Mouse (Mus musculus): Measurements from ENCODE around the gene Ssh2. TPM values are rescaled to one million over a fixed set of nuclear protein-coding genes. Genes with fewer than 3 reads are reported as not detected.

Gene Ssh2
- polyA plus RNA-seq, 1 experiment from 2014 or later, result 17.6 TPM

- H3K4me1 ChIP-seq (replicated peaks; ENCODE audit: control insufficient read depth, insufficient read depth, low read length), result peaks cover 16% of the 10 kb centered on the region
- whole genome bisulfite sequencing, result 85% methylated on average over 17 of the region's 17 CpGs
- H3K27me3 ChIP-seq (ENCODE audit: control insufficient read depth, insufficient read depth, low read length), result no peaks in the 10 kb centered on the region
- DNase-seq (ENCODE audit: low spot score) (peak; percentile 52), ATAC-seq (replicated peaks; ENCODE audit: low FRiP score) (no peak)
- peaks cover 1% of the 10 kb centered on the region; the same call in 1 of the 2 replicates for H3K36me3 ChIP-seq (ENCODE audit: control insufficient read depth, insufficient read depth, low read length)
- H3K9me3 ChIP-seq (ENCODE audit: control insufficient read depth, low read length), result no peaks in the 10 kb centered on the region
- no peak overlapping the region for H3K27ac ChIP-seq (ENCODE audit: low read depth, low read length)
- H3K4me3 ChIP-seq (ENCODE audit: low read depth, low read length), result no peak overlapping the region
- H3K9ac ChIP-seq (ENCODE audit: low read length), result no peak overlapping the region
- no peak overlapping the region for H3K4me2 ChIP-seq (ENCODE audit: low read depth, low read length, severe bottlenecking)
Observed at GRCm38 (mm10) chr11:77500361-77501325, 284.6 kb downstream of the Ssh2 start.

DNA sequence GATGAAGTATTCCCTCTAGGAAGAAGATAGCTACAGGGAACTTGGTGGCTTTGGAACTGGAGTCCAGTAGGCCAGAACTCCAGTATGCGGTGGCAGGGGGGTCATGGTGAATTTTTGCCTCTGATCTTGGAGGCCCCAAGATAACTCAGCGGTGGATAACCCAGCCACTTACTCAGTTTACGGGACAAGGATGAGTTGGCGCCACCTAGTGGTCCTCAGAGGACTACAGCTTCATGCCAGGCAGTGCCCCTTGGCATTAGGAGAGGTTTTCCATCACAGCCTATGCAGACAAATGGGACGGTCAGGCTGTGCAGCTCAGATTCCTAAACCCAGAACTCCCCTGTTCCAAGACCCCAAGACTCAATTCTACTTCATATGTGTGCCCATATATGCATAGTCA, 285.3 kb downstream of the Ssh2 start:
- DNase-seq (ENCODE audit: low spot score), result peak; percentile 85
- no peak overlapping the region for H3K4me2 ChIP-seq (ENCODE audit: low read depth, low read length, severe bottlenecking)
- no peak overlapping the region for H3K4me3 ChIP-seq (ENCODE audit: low read depth, low read length)
- no peak; the same call in 1 of the 2 replicates for ATAC-seq (replicated peaks; ENCODE audit: low FRiP score)
- no peak overlapping the region for H3K27ac ChIP-seq (ENCODE audit: low read depth, low read length)
- no peak overlapping the region for H3K9ac ChIP-seq (ENCODE audit: low read length)
- no peaks in the 10 kb centered on the region for H3K27me3 ChIP-seq (ENCODE audit: control insufficient read depth, insufficient read depth, low read length)
- peaks cover 3% of the 10 kb centered on the region; the same call in 1 of the 2 replicates for H3K36me3 ChIP-seq (ENCODE audit: control insufficient read depth, insufficient read depth, low read length)
- 30% methylated on average over 5 of the region's 5 CpGs for WGBS
- no peaks in the 10 kb centered on the region for H3K9me3 ChIP-seq (ENCODE audit: control insufficient read depth, low read length)
- peaks cover 16% of the 10 kb centered on the region for H3K4me1 ChIP-seq (replicated peaks; ENCODE audit: control insufficient read depth, insufficient read depth, low read length)

DNA sequence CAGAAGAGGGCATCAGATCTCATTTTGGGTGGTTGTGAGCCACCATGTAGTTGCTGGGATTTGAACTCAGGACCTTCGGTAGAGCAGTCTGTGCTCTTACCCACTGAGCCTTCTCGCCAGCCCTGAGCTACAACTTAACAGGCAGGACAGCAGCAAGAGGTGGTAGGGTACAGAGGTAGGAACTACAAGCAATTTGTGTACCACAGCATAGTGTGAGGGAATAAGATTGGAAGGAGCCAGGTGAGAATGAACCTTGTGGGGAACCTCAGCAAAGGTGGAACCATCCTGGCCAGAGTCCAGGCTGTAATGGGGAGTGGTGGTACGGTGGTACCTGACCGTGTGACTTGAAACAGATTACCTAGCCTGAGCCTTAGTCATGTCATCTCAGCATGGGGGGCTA, 285.9 kb downstream of the Ssh2 start:
- H3K4me3 ChIP-seq (ENCODE audit: low read depth, low read length), result no peak overlapping the region
- no peak overlapping the region for H3K9ac ChIP-seq (ENCODE audit: low read length)
- no peak overlapping the region for H3K4me2 ChIP-seq (ENCODE audit: low read depth, low read length, severe bottlenecking)
- ATAC-seq (replicated peaks; ENCODE audit: low FRiP score), result no peak
- H3K9me3 ChIP-seq (ENCODE audit: control insufficient read depth, low read length), result no peaks in the 10 kb centered on the region
- H3K27me3 ChIP-seq (ENCODE audit: control insufficient read depth, insufficient read depth, low read length), result no peaks in the 10 kb centered on the region
- 94% methylated on average over 4 of the region's 4 CpGs for WGBS
- H3K27ac ChIP-seq (ENCODE audit: low read depth, low read length), result no peak overlapping the region
- peaks cover 15% of the 10 kb centered on the region for H3K4me1 ChIP-seq (replicated peaks; ENCODE audit: control insufficient read depth, insufficient read depth, low read length)
- H3K36me3 ChIP-seq (ENCODE audit: control insufficient read depth, insufficient read depth, low read length), result peaks cover 3% of the 10 kb centered on the region; the same call in 1 of the 2 replicates
- DNase-seq (ENCODE audit: low spot score), result no peak

DNA sequence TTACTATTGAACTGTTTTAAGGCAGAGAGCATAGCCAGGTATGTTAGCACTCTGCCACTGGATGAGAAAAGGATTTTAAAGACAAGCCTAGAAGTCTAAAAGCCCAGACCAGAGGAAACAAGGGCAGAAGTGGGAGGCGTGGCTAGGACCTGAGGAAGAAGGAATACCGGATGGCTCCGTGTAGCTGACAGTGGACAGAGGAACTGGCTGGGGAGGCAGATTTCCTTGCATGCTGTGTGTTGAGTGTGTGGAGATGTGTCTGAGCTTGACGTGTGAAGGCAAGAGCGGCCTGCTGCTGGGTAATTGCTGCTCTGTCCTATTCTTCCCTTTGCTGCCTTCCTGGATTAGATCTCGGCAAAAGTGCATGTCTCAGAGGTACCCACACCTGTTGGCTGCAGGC, 286.4 kb downstream of the Ssh2 start:
- peaks cover 3% of the 10 kb centered on the region; the same call in 1 of the 2 replicates for H3K36me3 ChIP-seq (ENCODE audit: control insufficient read depth, insufficient read depth, low read length)
- H3K9ac ChIP-seq (ENCODE audit: low read length), result no peak overlapping the region
- H3K4me2 ChIP-seq (ENCODE audit: low read depth, low read length, severe bottlenecking), result no peak overlapping the region
- H3K4me1 ChIP-seq (replicated peaks; ENCODE audit: control insufficient read depth, insufficient read depth, low read length), result peaks cover 10% of the 10 kb centered on the region
- 90% methylated on average over 6 of the region's 6 CpGs for WGBS
- H3K4me3 ChIP-seq (ENCODE audit: low read depth, low read length), result no peak overlapping the region
- DNase-seq (ENCODE audit: low spot score), result no peak
- H3K27ac ChIP-seq (ENCODE audit: low read depth, low read length), result no peak overlapping the region
- ATAC-seq (replicated peaks; ENCODE audit: low FRiP score), result no peak
- H3K9me3 ChIP-seq (ENCODE audit: control insufficient read depth, low read length), result no peaks in the 10 kb centered on the region
- no peaks in the 10 kb centered on the region for H3K27me3 ChIP-seq (ENCODE audit: control insufficient read depth, insufficient read depth, low read length)

DNA sequence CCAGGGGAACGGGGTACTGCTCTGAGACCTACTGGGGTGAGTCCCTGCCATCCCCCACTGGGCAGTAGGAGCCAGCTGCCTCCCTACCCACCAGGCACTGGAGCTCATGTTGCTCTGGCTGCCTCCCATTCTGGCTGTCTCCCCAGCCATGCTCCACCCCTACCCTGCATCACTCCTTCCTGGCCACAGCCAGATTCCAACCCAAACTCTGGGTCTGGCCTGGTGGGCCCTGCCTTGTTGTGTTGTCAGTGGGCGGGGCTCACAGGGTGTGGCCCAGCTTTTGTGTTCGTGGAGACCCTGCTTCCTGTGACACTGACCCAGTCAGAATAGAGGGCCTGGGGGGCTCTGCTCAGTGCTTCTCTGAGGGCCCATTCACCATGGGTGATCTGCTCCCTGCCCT, 287.4 kb downstream of the Ssh2 start:
- WGBS, result 76% methylated on average over 3 of the region's 3 CpGs
- H3K4me1 ChIP-seq (replicated peaks; ENCODE audit: control insufficient read depth, insufficient read depth, low read length), result 0 out of 2 replicates have a peak, but pooled peaks cover 2% of the 10 kb centered on the region
- ATAC-seq (replicated peaks; ENCODE audit: low FRiP score) (no peak), DNase-seq (ENCODE audit: low spot score) (peak; percentile 46)
- no peak overlapping the region for H3K4me3 ChIP-seq (ENCODE audit: low read depth, low read length)
- H3K4me2 ChIP-seq (ENCODE audit: low read depth, low read length, severe bottlenecking), result no peak overlapping the region
- H3K9me3 ChIP-seq (ENCODE audit: control insufficient read depth, low read length), result no peaks in the 10 kb centered on the region
- H3K27ac ChIP-seq (ENCODE audit: low read depth, low read length), result no peak overlapping the region
- H3K36me3 ChIP-seq (ENCODE audit: control insufficient read depth, insufficient read depth, low read length), result peaks cover 3% of the 10 kb centered on the region; the same call in 1 of the 2 replicates
- no peaks in the 10 kb centered on the region for H3K27me3 ChIP-seq (ENCODE audit: control insufficient read depth, insufficient read depth, low read length)
- H3K9ac ChIP-seq (ENCODE audit: low read length), result no peak overlapping the region

DNA sequence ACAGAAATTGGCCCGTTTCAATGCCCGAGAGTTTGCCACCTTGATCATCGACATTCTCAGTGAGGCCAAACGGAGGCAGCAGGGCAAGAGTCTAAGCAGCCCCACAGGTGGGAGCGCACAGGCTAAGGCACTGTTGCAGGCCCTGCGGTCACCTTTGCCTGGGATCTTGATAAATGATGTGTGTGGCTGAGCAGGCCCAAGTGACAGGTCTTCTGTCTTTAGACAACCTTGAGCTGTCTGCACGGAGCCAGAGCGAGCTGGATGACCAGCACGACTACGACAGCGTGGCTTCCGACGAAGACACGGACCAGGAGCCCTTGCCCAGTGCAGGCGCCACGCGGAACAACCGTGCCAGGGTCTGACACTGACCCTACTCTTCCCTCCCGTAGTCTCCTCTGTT, 288.3 kb downstream of the Ssh2 start:
- WGBS, result 94% methylated on average over 19 of the region's 19 CpGs
- no peak for DNase-seq (ENCODE audit: low spot score)
- no peaks in the 10 kb centered on the region for H3K27me3 ChIP-seq (ENCODE audit: control insufficient read depth, insufficient read depth, low read length)
- H3K4me3 ChIP-seq (ENCODE audit: low read depth, low read length), result no peak overlapping the region
- ATAC-seq (replicated peaks; ENCODE audit: low FRiP score), result no peak
- H3K4me2 ChIP-seq (ENCODE audit: low read depth, low read length, severe bottlenecking), result no peak overlapping the region
- 0 out of 2 replicates have a peak, but pooled peaks cover 2% of the 10 kb centered on the region for H3K4me1 ChIP-seq (replicated peaks; ENCODE audit: control insufficient read depth, insufficient read depth, low read length)
- H3K9me3 ChIP-seq (ENCODE audit: control insufficient read depth, low read length), result no peaks in the 10 kb centered on the region
- peaks cover 3% of the 10 kb centered on the region; the same call in 1 of the 2 replicates for H3K36me3 ChIP-seq (ENCODE audit: control insufficient read depth, insufficient read depth, low read length)
- no peak overlapping the region for H3K27ac ChIP-seq (ENCODE audit: low read depth, low read length)
- no peak overlapping the region for H3K9ac ChIP-seq (ENCODE audit: low read length)

DNA sequence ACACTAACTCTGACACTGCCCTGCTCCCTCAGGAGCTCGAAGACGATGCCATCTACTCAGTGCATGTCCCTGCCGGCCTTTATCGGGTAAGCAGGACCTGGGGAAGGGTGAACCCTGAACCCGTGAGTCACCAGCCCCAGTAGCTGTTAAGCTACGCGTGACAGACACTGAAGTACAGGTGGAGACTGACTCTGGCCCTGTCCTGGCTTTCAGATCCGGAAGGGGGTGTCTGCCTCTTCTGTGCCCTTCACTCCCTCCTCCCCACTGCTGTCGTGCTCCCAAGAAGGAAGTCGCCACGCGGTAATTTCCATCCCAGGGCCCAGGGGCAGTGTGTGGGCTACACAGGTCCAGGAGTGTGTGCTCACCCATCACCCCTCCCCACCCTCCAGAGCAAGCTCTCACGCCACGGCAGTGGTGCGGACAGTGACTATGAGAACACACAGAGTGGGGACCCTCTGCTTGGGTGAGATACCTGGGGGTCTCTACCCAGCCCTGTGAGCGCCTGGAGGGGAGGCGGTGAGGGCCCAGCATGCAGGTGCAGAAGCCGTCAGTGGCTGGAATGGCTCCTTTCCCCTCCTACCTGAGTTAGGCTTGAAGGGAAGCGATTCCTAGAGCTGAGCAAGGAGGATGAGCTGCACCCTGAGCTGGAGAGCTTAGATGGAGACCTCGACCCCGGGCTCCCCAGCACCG, 289.3 kb downstream of the Ssh2 start:
- H3K9ac ChIP-seq (ENCODE audit: low read length), result no peak overlapping the region
- no peak overlapping the region for H3K27ac ChIP-seq (ENCODE audit: low read depth, low read length)
- 0 out of 2 replicates have a peak, but pooled peaks cover 2% of the 10 kb centered on the region for H3K4me1 ChIP-seq (replicated peaks; ENCODE audit: control insufficient read depth, insufficient read depth, low read length)
- H3K4me2 ChIP-seq (ENCODE audit: low read depth, low read length, severe bottlenecking), result no peak overlapping the region
- WGBS, result 89% methylated on average over 22 of the region's 22 CpGs
- DNase-seq (ENCODE audit: low spot score), result peak; percentile 46
- H3K4me3 ChIP-seq (ENCODE audit: low read depth, low read length), result no peak overlapping the region
- no peaks in the 10 kb centered on the region for H3K9me3 ChIP-seq (ENCODE audit: control insufficient read depth, low read length)
- peaks cover 3% of the 10 kb centered on the region; the same call in 1 of the 2 replicates for H3K36me3 ChIP-seq (ENCODE audit: control insufficient read depth, insufficient read depth, low read length)
- ATAC-seq (replicated peaks; ENCODE audit: low FRiP score), result no peak
- no peaks in the 10 kb centered on the region for H3K27me3 ChIP-seq (ENCODE audit: control insufficient read depth, insufficient read depth, low read length)

GRCm38 (mm10) chr11:77506273-77506672, 290.2 kb downstream of the Ssh2 start:
- Histone ChIP-seq H3K4me2 (ENCODE audit: low read depth, low read length, severe bottlenecking) (no peak overlapping the region), H3K36me3 (ENCODE audit: control insufficient read depth, insufficient read depth, low read length) (peaks cover 3% of the 10 kb centered on the region; the same call in 1 of the 2 replicates), H3K9ac (ENCODE audit: low read length) (no peak overlapping the region), H3K27ac (ENCODE audit: low read depth, low read length) (no peak overlapping the region), H3K27me3 (ENCODE audit: control insufficient read depth, insufficient read depth, low read length) (no peaks in the 10 kb centered on the region), H3K4me1 (replicated peaks; ENCODE audit: control insufficient read depth, insufficient read depth, low read length) (no peaks in the 10 kb centered on the region), H3K9me3 (ENCODE audit: control insufficient read depth, low read length) (no peaks in the 10 kb centered on the region), H3K4me3 (ENCODE audit: low read depth, low read length) (no peak overlapping the region)
- WGBS, result 87% methylated on average over 14 of the region's 14 CpGs
- ATAC-seq (replicated peaks; ENCODE audit: low FRiP score), result no peak
- DNase-seq (ENCODE audit: low spot score), result peak; percentile 53

All from forebrain, embryonic 11.5 days (tissue).